Mouse (Mus musculus) myocyte (in vitro differentiated cells): Measurements from ENCODE around the gene Elovl6. TPM values are rescaled to one million over a fixed set of nuclear protein-coding genes. Genes with fewer than 3 reads are reported as not detected.

Experiments
- H3K27me3 ChIP-seq: one replicate; pipeline ENCODE4 v1.6.1; 2011; ENCODE audit not compliant: control insufficient read depth, insufficient read depth, insufficient read length
- H3K36me3 ChIP-seq: one replicate; pipeline ENCODE4 v1.6.1; 2011; ENCODE audit not compliant: control insufficient read depth, insufficient read depth
- H3K4me2 ChIP-seq: one replicate; pipeline ENCODE4 v1.6.1; 2011; ENCODE audit warnings: low read depth, control low read depth
- H3K4me3 ChIP-seq: one replicate; pipeline ENCODE4 v1.5.1; 2011; ENCODE audit warnings: mild to moderate bottlenecking, control low read depth, moderate library complexity
- H3K79me2 ChIP-seq: one replicate; pipeline ENCODE4 v1.6.1; 2011; ENCODE audit not compliant: control insufficient read depth, insufficient read depth
- H3ac ChIP-seq: one replicate; pipeline ENCODE4 v1.6.1; 2011; ENCODE audit not compliant: control insufficient read depth, insufficient read length
- CEBPB ChIP-seq: IDR thresholded peaks from 2 replicates; pipeline ENCODE4 v1.6.1; 2011; ENCODE audit warnings: mild to moderate bottlenecking, moderate library complexity; ENCODE audit not compliant: poor library complexity, insufficient read depth, severe bottlenecking
- E2F4 ChIP-seq: IDR thresholded peaks from one replicate; pipeline ENCODE4 v1.6.1; 2011; ENCODE audit warnings: mild to moderate bottlenecking, control low read depth, moderate library complexity; ENCODE audit not compliant: insufficient read depth
- MAX ChIP-seq: IDR thresholded peaks from one replicate; pipeline ENCODE4 v1.6.1; 2011; ENCODE audit warnings: low read depth, mild to moderate bottlenecking, control low read depth
- MYOD1 ChIP-seq, 3 experiments: IDR thresholded peaks; one replicate each; pipeline ENCODE4 v1.6.1; 2011; ENCODE audit warnings: control low read depth in 2 of 3, low read depth in 2 of 3, mild to moderate bottlenecking in 2 of 3, moderate library complexity in 1 of 3; ENCODE audit not compliant: insufficient read length in 2 of 3, control insufficient read depth in 1 of 3
- MYOG ChIP-seq, 3 experiments: IDR thresholded peaks; one replicate each; pipeline ENCODE4 v1.6.1; 2011; ENCODE audit warnings: control low read depth in 2 of 3, low read depth in 2 of 3, mild to moderate bottlenecking in 2 of 3; ENCODE audit not compliant: insufficient read length in 2 of 3, control insufficient read depth in 1 of 3, insufficient read depth in 1 of 3
- POLR2A ChIP-seq: IDR thresholded peaks from one replicate; pipeline ENCODE4 v1.6.1; 2011; ENCODE audit warnings: low read depth, mild to moderate bottlenecking, control low read depth, moderate library complexity; ENCODE audit not compliant: insufficient read length
- POLR2AphosphoS2 ChIP-seq: IDR thresholded peaks from one replicate; pipeline ENCODE4 v1.6.1; 2011; ENCODE audit warnings: low read depth, control low read depth; ENCODE audit not compliant: insufficient read length
- REST ChIP-seq: IDR thresholded peaks from one replicate; pipeline ENCODE4 v1.6.1; 2011; ENCODE audit warnings: mild to moderate bottlenecking, control low read depth, moderate library complexity; ENCODE audit not compliant: insufficient read depth, insufficient read length
- SRF ChIP-seq: IDR thresholded peaks from one replicate; pipeline ENCODE4 v1.6.1; 2011; ENCODE audit warnings: low read depth; ENCODE audit not compliant: control insufficient read depth, insufficient read length
- TCF12 ChIP-seq: IDR thresholded peaks from one replicate; pipeline ENCODE4 v1.6.1; 2011; ENCODE audit warnings: mild to moderate bottlenecking, control low read depth; ENCODE audit not compliant: poor library complexity, insufficient read depth, severe bottlenecking
- TCF3 ChIP-seq: IDR thresholded peaks from one replicate; pipeline ENCODE4 v1.6.1; 2011; ENCODE audit warnings: low read depth, control low read depth; ENCODE audit not compliant: insufficient read length
- USF1 ChIP-seq: IDR thresholded peaks from one replicate; pipeline ENCODE4 v1.6.1; 2011; ENCODE audit warnings: low read depth, mild to moderate bottlenecking, control low read depth, moderate library complexity
- polyA plus RNA-seq: library from polyadenylated mRNA; unstranded; fragments of >200 nt; fragmentation: generic; extraction: Trizol; gene quantifications from one replicate; pipeline ENCODE4 v1.2.1, GENCODE M21; 2012; ENCODE audit warnings: missing spikeins

The Elovl6 gene
- polyA plus RNA-seq, 1 experiment, result 6.8 TPM

DNA sequence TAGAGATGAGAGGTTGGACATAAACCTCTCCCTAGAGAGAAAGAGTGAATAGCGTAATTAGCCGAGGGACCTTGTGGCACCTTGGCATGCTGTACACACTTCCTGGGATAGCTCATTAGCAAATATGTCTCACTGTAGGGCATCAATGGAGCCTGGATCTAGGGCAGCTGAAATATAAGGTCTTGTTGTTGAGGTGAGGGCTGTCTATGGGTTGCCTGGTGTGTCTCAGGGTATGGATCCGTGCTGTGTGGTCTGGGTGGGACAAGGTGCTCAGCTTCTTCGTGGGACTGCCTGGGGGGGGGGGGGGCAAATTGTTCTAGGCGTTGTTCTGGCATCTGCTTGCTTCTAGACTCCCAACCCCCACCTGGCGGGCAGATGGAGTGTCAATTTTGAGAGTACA is 13.6 kb downstream of the Elovl6 start:
- H3K79me2 ChIP-seq, result peaks cover 35% of the 10 kb centered on the region
- TF ChIP-seq MYOG (IDR thresholded peaks at IDR 0.05; ENCODE audit: control insufficient read depth in 1 of 3, insufficient read depth in 1 of 3, insufficient read length in 2 of 3, low read depth in 2 of 3) (no peak), MAX (no peak), CEBPB (no peak), MYOD1 (IDR thresholded peaks at IDR 0.05; ENCODE audit: control insufficient read depth in 1 of 3, insufficient read length in 2 of 3, low read depth in 2 of 3) (no peak), E2F4 (no peak), REST (no peak), POLR2A (no peak), POLR2AphosphoS2 (no peak), USF1 (no peak), TCF3 (no peak), TCF12 (no peak), SRF (no peak)
- H3K27me3 ChIP-seq, result no peaks in the 10 kb centered on the region
- no peak overlapping the region for H3ac ChIP-seq
- no peak overlapping the region for H3K4me3 ChIP-seq
- peaks cover 16% of the 10 kb centered on the region for H3K36me3 ChIP-seq
- no peak overlapping the region for H3K4me2 ChIP-seq

DNA sequence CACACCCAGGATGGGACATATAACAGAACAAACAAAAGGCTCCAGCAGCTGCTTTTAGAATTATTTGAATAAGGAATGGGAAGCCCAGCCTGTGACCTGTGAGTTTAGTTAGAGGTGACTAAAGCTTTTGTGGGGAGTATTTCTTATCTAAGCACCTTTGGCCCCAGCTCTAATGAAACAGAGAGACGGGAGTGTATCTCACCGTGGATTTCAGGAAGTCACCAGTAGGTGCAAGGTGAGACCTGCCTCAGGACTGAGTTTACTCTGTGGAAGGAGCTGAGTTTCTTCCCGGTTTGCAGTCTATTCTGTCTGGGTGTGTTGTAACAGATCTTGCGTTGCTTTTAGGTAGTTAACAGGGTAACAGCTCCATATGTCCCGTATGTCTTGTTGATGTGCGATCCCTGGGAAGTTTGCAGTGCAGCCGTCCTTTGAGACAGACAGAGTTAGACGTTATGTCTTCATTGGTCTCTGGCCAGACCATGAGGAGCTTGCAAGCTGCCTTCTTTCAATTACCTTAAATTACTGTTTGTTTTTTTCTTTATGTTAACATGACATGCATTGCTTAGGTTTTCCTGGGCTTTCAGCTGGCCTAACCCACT is 15.8 kb downstream of the Elovl6 start:
- Histone ChIP-seq H3K27me3 (no peaks in the 10 kb centered on the region), H3K36me3 (peaks cover 18% of the 10 kb centered on the region), H3ac (no peak overlapping the region), H3K4me2 (no peak overlapping the region), H3K4me3 (no peak overlapping the region), H3K79me2 (peaks cover 29% of the 10 kb centered on the region)
- no peak for TF ChIP-seq SRF

DNA sequence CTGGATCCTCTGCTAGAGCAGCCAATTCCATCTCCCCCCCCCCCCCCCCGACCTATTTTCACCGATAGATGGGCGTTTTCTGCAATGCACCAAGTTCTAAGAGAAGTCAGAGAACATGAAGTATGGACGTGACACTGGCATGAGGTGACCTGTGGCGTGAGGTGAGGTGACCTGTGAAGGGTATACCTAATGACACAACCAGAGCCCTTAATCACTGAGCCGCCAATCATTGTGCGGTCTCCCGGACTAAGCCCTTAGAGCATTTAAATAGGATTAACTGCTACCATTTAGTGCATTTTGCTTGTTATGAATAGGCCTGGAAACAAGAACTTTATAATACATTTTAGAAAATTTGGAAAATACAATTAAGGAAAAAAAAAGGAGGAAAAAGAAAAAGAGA is 16.6 kb downstream of the Elovl6 start:
- H3K36me3 ChIP-seq, result peaks cover 13% of the 10 kb centered on the region
- no peaks in the 10 kb centered on the region for H3K27me3 ChIP-seq
- no peak overlapping the region for H3K4me2 ChIP-seq
- peaks cover 29% of the 10 kb centered on the region for H3K79me2 ChIP-seq
- TF ChIP-seq MYOD1 (IDR thresholded peaks at IDR 0.05; ENCODE audit: control insufficient read depth in 1 of 3, insufficient read length in 2 of 3, low read depth in 2 of 3) (no peak), SRF (no peak), CEBPB (no peak), E2F4 (no peak), TCF3 (no peak), REST (no peak), POLR2A (no peak), TCF12 (no peak), USF1 (no peak), POLR2AphosphoS2 (no peak), MAX (no peak), MYOG (IDR thresholded peaks at IDR 0.05; ENCODE audit: control insufficient read depth in 1 of 3, insufficient read depth in 1 of 3, insufficient read length in 2 of 3, low read depth in 2 of 3) (no peak)
- no peak overlapping the region for H3ac ChIP-seq
- H3K4me3 ChIP-seq, result no peak overlapping the region

DNA sequence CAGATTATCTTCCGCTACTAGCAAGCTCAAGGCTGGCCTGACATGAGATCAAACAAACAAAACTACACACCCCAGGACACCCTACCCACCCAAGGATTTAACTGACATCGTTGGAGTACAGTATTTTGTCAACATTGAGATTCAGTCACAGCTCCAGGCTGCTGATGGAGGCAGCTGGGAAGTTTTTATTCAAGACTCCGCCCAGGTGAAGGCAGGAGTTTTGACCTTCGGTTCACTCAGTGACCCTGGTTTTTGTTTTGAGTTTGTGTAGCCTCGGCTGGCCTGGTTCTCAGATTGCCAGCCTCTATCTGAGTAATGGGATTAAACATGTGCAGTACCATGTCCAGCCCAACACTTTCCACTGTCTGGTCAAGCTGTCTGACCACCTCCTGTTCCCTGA is 17.4 kb downstream of the Elovl6 start:
- H3K79me2 ChIP-seq, result peaks cover 26% of the 10 kb centered on the region
- TF ChIP-seq MYOD1 (IDR thresholded peaks at IDR 0.05; ENCODE audit: control insufficient read depth in 1 of 3, insufficient read length in 2 of 3, low read depth in 2 of 3) (no peak), TCF12 (no peak), POLR2AphosphoS2 (no peak), MAX (no peak), REST (no peak), POLR2A (no peak), MYOG (IDR thresholded peaks at IDR 0.05; ENCODE audit: control insufficient read depth in 1 of 3, insufficient read depth in 1 of 3, insufficient read length in 2 of 3, low read depth in 2 of 3) (no peak), SRF (no peak), E2F4 (no peak), CEBPB (no peak), TCF3 (no peak), USF1 (no peak)
- H3K4me2 ChIP-seq, result no peak overlapping the region
- no peak overlapping the region for H3K4me3 ChIP-seq
- peaks cover 10% of the 10 kb centered on the region for H3K36me3 ChIP-seq
- H3K27me3 ChIP-seq, result no peaks in the 10 kb centered on the region
- H3ac ChIP-seq, result no peak overlapping the region

DNA sequence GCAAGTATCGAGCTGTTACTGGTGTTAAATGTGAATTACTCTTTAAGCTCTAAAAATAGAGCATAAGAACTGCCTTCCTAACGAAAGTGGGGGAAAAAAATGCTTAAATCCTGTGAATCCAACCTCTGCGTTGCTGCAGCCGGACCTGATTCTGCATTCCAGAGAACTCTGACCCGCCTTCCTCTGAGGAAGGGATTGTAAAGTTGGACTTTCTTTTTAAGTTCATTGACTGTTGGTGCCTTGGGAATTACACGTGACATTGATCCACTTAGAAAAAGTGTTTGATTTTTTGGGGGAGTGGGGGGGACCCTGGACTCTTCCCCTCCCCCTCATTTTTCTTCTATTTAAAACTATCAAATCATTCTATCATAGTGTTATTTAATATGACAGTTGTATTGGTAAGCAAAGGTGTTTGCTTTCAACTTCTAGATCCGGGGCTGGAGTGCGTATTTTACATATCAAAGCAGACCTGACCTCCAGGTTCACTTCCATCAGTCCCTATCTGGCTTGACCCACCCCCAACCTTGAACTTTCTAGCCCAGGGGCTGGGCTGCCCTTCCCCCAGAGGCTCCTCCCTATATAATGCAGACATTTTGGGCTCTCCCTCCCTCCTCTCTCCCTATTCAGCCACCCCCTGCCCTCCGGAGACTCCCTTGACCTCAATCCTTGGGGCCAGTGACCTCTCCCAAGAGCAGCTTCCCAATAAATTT is 19.6 kb downstream of the Elovl6 start:
- TF ChIP-seq CEBPB (no peak), MYOD1 (IDR thresholded peaks at IDR 0.05; ENCODE audit: control insufficient read depth in 1 of 3, insufficient read length in 2 of 3, low read depth in 2 of 3) (no peak), POLR2A (no peak), TCF12 (no peak), POLR2AphosphoS2 (no peak), MYOG (IDR thresholded peaks at IDR 0.05; ENCODE audit: control insufficient read depth in 1 of 3, insufficient read depth in 1 of 3, insufficient read length in 2 of 3, low read depth in 2 of 3) (no peak), TCF3 (no peak), USF1 (no peak), REST (no peak), SRF (no peak), E2F4 (no peak), MAX (no peak)
- no peak overlapping the region for H3K4me2 ChIP-seq
- H3K36me3 ChIP-seq, result peaks cover 9% of the 10 kb centered on the region
- no peak overlapping the region for H3K4me3 ChIP-seq
- no peaks in the 10 kb centered on the region for H3K27me3 ChIP-seq
- peaks cover 16% of the 10 kb centered on the region for H3K79me2 ChIP-seq
- no peak overlapping the region for H3ac ChIP-seq
